Mouse (Mus musculus): ENCODE measurements around the gene Ikzf3.

Ikzf3 gene

GRCm38 (mm10) chr11:98545711-98546231 is at the start of gene Ikzf3:
Gene Ikzf3, minus strand, starts transcription at chr11:98546031.
- DNase-seq: peak; percentile 29

GRCm38 (mm10) chr11:98595473-98595872 is 49.6 kb upstream of the Ikzf3 start:
- DNase-seq: no peak

- no peak for DNase-seq
These were observed 49.2 kb upstream of the Ikzf3 start for GRCm38 (mm10) chr11:98595021-98595420.

GRCm38 (mm10) chr11:98590548-98591445 is 45.0 kb upstream of the Ikzf3 start:
- no peak for DNase-seq

- no peak for DNase-seq
These were observed 43.5 kb upstream of the Ikzf3 start for GRCm38 (mm10) chr11:98589306-98589705.

- DNase-seq: peak; percentile 28
These were observed 43.0 kb upstream of the Ikzf3 start for GRCm38 (mm10) chr11:98588833-98589281.

- DNase-seq: peak; percentile 86
These were observed 42.1 kb upstream of the Ikzf3 start for GRCm38 (mm10) chr11:98587684-98588546.

GRCm38 (mm10) chr11:98586892-98587563 is 41.2 kb upstream of the Ikzf3 start, which contains the start of gene Ormdl3:
Gene Ormdl3, minus strand, starts transcription at chr11:98587368.
- DNase-seq: peak; percentile 99

GRCm38 (mm10) chr11:98586087-98586891 is 40.5 kb upstream of the Ikzf3 start:
- DNase-seq: no peak

GRCm38 (mm10) chr11:98584629-98585177 is 38.9 kb upstream of the Ikzf3 start:
- no peak for DNase-seq

- DNase-seq: no peak
These were observed 38.3 kb upstream of the Ikzf3 start for GRCm38 (mm10) chr11:98584146-98584545.

- no peak for DNase-seq
These were observed 37.7 kb upstream of the Ikzf3 start for GRCm38 (mm10) chr11:98583571-98583970.

GRCm38 (mm10) chr11:98583265-98583552 is 37.4 kb upstream of the Ikzf3 start:
- no peak for DNase-seq

- no peak for DNase-seq
These were observed 36.9 kb upstream of the Ikzf3 start for GRCm38 (mm10) chr11:98582551-98583264.

GRCm38 (mm10) chr11:98582030-98582388 is 36.2 kb upstream of the Ikzf3 start:
- no peak for DNase-seq

GRCm38 (mm10) chr11:98581286-98582029 is 35.6 kb upstream of the Ikzf3 start:
- DNase-seq: no peak

GRCm38 (mm10) chr11:98580301-98581121 is 34.7 kb upstream of the Ikzf3 start:
- peak; percentile 35 for DNase-seq

GRCm38 (mm10) chr11:98577776-98578175 is 31.9 kb upstream of the Ikzf3 start:
- no peak for DNase-seq

- DNase-seq: no peak
These were observed 23.6 kb upstream of the Ikzf3 start for GRCm38 (mm10) chr11:98569461-98569860.

Data from kidney, postnatal 14 days (tissue).